Mouse (Mus musculus) frontal cortex, postnatal 10 days (tissue): ENCODE measurements at regions not wholly inside any gene's neighbourhood (a gene's known extent, or its start where the extent isn't known, plus 50 kb on each side); places are given as distances from the start of the nearest gene placed in this dataset.

ENCODE experiments used
- DNase-seq, 2 experiments: peaks; one replicate each; pipeline ENCODE4 v3.0.0; 2022; ENCODE audit warnings: low spot score in 2 of 2, mixed read lengths in 1 of 2

DNA sequence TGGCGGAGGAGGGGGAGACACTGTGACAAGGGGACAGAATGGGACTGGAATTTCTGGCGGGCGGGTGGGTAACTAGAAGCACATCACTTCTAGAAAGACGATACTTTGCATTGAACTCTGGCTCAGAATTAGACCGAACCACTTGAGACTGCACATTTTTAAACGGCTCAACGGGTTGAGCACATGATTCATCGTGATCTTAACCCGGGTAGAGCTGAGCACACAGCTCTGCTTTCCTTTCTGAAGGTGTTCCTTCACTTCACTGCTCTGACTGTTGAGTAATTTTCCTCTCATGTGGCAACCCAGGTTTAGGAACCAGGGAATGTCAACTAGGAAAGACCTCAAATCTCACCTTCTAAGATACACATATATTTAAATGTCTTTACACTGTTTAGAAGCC, 180.9 kb downstream of the Zfp365 start:
- no peak for DNase-seq

DNA sequence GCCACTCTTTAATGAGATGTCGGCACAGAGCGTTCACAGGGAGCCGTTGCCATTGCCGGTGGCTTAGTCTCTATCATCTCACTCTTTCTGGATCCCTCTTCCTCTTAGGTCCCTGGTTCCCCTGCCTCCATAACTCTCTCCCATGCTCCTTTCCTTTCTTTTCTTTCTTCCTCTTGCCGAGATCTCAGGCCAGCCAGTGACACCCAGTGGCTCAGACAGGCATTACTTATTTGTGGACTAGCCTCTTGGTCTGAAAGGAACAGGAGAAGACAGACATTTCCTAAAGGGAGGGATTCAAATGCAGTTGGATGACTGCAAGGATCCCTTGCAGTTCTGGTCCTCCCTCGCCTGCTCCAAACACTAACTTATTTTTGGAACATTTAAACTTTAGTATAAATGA, 180.5 kb upstream of the Ado start:
- peak in 1 of 2 experiments; percentile 68 for DNase-seq

DNA sequence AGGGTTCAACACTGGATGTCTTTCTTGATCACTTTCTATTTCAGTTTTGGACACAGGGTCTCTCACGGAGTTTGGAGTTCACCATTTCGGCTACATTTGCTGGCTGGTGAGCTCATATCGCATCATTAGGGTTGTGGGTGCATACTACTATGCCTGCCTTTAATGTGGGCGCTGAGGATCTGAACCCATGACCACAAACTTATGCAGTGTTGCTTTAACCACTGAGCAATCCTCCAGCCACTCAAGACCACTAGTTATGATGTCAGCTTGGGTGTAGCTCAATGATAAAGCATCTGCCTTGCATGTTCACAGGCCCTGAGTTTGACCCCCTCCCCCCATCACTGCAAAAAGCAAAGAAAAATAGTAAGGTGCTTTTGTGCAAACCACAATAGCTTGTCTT, 178.8 kb upstream of the Ado start:
- no peak for DNase-seq

DNA sequence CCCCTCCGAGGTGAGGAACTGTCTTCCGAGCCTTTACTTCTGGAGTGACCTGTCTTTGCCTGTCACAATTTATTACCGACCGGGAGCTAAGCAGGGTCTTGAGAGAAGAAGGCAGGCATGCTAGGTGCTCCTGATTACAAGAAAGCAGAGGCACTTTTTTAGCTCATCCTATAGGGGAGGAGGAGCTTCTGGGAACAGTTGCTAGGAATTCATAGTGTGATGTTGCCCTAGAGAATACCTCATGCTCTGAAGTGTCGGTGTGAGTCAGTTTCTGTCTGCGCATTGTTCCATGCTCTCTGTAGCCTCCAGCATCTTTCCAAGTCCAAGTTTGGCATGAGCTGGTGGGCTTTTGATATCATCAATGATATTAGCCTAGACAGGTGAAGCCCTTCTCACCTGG, 178.0 kb upstream of the Ado start:
- DNase-seq, result no peak

DNA sequence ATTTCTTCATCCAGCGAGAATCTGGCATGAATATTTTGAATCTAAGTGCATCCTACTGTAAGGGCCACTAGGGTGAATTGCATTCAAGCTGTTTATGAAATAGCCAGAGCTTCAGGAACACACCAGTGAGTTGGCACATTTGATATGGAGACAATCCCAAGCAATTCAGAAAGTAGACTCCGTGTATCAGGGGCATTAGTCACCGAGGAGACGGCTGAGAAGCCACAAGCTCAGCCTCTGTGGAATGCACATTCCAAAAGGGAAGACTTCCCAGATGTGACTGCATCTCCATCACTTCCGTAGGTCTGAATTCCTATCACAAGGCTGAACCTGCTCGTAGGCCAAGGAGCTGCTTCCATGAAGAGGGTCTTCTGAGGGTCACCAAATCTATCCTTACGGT, 177.6 kb upstream of the Ado start:
- no peak for DNase-seq

DNA sequence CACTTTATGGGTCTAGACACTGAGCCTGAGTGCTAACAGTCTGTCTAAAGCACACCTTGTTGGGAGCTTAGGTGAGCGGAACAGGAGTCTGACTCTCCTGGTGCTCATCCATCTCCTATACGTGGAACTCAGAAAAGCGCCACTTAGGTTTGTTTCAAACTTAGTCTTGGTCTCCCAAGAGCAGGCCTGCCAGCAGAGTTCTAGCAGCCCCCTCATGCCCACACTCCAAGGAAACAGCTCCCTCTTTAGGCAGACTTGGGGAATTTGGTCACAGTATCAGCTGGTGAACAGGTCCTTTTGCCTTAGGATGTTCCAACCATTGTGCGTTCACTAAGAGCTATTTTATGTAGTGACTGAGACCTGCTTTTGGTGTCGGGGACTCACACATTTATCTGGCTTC, 173.0 kb upstream of the Ado start:
- peak in 1 of 2 experiments; percentile 36 for DNase-seq

DNA sequence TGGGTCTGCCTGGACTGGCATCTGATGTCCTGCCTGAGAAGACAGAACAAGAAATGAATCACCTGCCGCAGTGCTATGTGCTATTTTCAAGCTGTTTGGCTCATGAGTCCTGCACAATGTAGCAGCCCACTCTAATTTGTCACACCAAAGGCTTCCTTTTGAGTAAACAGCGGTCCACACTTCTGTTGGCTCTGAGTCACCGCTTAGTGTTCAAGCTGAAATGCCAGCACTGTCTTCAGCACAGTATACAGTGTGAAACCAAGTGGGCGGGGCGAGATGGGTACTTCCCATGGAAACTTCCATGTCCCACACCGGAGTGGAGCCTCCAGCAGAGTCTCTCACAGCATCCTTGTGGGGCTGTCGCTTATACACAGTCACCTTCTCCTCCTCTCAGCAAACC, 168.8 kb upstream of the Ado start:
- DNase-seq, result peak in 1 of 2 experiments; percentile 63

DNA sequence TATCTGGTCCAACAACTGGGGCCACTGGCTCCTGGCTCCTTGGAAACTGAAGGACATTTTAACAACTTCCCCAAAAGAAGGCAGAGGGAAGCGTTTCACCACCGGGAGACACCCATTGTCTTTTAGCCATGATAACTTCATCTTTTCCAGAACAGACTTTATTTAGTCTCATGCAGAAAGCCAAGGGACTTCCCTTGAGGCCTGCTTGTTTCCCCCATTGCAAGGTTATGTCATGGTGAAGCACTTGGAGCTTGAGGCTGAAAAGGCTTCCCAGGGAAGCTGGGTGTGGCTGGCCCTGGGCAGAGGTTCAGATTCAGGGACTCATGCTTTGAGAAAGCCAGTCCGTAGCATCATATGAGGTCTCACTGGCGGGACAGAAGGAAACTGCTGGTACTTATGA, 166.3 kb upstream of the Ado start:
- DNase-seq, result no peak

DNA sequence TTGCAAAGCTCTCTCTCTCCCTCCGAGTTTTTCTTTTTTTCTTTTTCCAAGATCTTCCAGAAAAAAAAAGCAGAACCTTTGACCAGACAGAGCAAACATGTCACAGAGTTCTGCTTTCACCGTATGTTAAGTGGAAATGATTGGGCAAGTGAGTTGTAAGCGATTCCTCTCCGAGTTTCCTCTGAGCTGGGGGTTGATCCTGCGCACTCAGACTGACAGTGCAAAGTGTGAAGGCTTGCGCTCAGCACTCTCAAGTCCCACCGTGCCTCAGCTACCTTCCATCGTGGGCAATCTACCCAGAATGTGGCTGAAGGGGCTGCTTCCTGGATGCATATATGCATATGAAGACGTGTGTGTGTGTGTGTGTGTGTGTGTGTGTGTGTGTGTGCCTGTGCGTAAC, 164.3 kb upstream of the Ado start:
- no peak for DNase-seq

DNA sequence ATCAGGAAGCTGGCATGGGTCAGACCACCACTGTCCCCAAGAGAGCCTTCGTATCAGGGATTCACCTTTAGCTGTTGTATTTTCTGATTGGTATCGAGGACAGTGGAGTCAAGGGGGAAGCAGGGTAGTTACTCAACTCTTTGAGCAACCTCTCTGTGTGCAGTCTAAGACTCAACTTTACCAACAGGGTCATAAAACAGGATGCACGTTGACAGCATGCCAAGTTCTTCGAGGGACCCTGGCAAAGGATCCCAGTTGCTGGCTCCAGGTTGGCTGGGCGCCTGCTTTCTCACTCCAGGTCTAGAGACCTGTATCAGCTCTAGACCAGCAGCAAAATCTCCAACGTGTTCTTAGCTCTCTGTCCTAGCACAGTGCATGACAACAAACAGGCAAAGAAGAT, 163.9 kb upstream of the Ado start:
- no peak for DNase-seq

DNA sequence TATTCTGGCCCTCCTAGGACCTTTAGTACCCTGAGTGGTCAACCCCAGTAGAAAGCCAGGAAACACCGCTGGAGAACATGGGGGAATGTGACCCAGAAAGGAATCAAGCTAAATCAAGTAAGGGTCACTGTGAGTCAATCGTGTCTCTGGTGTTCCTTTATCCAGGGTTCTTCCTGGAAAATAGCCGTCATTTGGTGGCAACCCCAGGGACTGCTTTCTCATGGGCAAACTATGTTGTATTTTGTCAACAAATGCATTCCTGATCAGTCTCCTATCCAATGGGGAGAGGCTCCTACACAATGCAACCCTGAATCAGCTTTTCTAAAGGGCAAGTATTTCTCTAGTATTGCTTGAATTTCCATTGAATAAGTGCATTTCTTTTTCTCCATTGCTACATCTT, 163.2 kb upstream of the Ado start:
- DNase-seq, result no peak

DNA sequence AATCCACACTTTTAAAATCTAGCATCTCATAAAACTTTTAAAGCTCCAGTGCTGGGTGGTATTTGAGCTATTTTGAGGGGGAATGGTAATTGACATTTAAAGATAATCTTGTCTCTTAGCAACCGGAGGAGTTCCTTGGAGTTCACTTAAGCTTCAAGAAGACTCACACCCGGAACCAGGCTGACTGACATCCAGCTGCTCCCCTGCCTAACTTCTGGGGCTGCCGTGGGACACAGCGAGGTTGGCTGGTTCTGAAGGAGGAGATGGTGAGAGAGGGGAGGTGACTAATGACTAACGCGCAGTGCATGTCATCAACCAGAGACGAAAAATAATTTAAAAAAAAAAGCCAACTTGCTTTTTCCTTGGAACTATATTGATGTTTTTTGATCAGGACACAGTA, 157.7 kb upstream of the Ado start:
- peak; percentile 17 to 21 for DNase-seq

DNA sequence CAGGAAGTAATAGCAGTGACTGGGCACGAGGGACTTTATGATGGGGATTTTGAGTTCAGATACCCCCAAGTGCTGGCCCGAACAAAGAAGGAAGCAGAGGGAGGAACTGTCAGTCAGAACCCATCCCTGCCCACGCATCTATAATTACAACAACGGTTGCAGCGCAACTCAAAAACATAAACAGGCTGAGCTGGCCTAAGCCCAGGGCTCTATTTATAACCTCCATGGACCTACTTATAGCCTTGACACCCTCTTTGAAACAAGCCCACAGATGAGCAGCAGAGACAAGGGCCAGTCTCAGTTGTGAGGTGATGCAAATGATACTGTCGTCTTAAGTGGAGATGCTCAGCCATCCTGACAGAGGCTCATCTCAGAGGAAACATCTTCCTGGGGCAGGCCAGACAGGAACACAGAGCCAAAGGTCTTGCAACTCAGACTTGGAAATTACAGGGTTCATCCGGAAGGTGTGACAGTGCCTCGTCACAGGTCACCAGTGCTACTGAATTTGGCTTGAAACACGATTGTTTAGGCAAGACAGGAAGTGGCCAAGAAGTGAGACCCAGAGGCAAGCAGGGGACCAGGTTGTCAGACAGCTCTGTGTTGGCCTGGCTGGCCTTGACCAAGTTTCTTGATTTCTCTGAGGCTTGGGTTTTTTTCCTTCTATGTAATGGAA, 154.2 kb upstream of the Ado start:
- no peak for DNase-seq

DNA sequence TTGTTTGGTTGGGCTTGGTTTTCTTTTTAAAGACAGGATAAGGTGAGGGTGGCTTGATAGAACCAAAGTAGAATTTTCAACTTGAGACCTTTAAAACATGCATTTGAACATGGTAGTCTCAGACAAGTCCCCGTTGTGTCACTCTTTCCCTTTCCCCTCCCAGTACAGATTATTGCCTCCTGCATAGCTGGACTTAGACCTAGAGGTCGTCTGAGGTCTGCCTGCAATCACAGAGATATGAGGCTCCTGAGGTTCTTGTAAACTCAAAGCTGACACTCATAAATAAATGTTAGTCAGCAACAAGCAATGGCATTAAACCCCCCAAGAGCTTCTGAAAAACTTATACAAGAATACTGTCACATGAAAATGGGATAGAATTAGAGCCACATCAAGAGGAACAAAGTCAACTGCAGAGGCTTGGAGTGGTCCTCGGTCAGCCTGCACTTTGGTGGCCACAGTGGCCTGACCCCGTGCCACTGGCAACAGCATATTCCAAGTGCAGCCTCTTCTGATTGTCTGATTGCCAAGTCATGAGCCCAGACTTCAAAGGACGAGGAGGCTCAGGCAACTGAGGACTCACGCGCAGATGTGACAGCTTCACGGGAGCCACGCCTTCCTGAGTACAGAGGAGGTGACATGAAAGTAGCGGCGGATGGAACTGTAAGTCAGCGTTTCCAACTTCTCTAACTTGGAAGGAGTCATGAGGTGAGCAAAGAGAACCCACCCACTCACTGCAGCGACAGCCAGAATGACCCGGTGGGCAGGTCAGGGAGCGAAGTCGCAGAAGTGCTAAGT, 148.8 kb upstream of the Ado start:
- no peak for DNase-seq

DNA sequence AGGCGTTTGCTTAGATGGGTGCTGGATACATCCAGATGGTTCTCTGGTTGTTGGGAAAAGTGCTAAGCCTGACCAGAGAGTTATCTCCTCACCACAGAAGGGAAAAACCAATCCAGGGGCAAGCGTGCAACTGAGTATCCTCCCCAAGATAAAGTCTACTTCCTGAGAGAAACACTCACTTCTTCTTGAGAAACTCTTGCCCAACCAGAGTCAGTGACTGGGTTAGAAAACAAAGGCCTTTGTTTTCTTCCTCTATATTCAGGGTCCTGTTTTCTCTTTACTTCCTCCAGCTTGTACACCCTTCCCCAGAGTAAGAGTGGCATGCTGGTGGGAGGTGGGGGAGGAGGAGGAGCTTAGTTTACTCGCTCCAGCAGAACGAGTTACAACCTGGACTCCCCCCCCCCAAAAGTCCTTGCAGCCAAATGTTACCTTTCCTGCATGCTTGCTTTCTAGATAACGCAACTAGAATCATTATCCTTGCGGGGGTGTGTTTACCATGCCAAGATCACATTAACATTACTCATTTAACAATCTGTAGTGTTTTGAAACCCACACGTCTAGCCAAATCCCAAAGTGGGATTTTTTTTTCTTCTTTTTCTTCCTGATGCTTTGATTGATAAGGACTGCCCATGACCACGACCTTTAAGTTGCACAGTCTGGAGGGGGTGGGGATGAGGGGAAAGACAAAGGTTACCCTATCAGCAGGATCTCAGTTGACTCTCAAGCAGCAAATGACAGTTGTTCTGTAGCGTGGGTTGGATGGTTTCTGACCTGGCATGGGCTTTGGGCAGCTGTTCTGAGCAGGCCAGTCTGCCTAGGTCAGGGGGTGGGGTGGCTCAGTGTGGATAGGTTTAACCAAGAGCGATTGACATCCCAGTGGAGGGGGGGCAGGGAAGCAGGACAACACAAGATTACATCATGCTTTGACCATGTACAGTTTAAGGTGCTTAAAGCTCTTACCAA, 147.4 kb upstream of the Ado start:
- no peak for DNase-seq

DNA sequence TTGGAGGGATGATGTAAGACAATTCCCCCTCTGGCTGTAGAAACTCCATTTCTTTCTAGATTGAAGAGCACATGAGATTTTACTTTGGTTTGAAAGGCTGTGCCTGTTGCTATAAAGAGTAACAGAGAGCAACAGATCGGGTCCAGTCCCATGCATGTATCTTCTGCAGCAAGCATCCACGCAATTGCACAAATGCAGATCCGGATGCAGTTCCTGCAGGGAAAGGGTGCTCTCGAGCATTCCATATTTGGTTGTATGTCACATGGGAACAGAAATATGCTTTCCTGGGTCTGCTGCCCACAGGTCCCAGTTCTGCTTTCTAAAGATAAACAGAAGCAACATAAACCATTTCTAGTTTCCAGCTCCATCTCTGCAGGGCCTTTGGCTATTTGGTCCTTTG, 146.0 kb upstream of the Ado start:
- DNase-seq, result no peak

DNA sequence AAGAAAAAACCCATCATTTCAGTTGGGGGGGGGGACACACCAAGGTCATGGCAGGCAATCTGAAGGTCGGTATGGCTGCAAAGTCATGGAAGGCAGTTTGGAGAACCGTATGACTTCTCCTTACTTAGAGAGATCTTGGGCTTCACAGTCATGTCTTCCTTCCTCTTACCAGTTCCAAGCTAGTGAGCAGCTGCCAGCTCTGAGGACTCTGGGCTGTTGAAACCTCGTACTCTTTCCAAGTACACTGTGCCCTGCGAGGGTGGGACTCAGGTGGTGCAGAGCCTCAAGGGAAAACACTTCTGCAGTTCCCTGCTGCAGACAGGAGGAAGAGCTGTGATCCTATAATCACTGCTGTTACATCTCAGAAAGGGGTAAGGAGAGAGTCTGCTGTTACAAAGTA, 144.8 kb upstream of the Ado start:
- DNase-seq, result no peak

DNA sequence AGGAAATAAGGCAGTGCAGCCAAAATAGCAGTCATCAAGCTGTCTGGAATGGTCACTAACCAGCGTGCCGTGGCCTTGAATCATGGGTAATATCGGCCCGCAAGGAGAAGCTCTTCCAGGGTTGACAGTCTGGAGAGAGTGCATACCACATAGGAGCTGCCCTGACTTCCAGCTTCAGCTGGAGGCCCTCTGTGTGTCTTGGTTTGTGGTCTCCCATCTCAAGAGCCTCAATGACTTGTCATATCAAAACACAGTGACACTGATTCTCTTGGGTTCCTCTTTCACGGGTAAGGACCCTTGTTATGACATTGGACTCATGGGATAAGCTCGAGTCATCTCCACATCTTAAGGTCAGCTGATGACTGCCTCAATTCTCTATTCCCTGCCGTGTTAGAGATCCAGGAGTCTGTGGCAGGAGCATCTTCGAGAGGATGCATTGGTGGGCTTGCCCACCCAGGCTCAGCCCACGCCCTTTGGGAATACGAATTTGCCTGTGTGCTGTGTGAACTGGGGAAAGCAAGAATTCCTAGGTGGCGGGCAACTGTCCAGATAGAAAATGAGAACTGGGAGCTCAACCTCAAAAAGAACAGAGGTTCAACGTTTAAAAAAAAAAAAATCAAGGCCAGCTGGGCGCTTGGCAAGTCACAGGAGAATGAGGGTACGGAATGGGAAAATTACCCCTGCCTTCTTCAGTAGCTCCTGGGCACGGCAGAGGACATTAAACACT, 141.4 kb upstream of the Ado start:
- no peak for DNase-seq

DNA sequence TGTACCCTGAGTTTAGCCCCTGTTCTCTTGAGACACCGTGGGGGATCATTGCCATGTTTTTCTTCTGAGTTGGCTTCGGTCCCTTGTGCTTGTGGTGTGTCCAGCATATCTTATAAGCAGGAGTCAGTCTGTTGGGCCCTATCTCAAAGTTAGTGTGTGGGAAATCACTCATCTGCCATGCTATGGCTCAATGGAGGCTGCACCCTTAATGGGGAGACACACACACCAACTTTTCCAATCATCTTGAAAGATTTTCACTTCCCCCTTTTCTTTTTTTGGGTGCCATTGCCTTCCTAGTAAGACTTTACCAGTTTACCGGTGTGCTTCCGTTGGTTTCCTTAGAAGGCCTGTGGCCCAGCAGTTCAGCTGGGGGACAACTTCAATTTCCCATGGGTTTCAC, 130.6 kb upstream of the Ado start:
- no peak for DNase-seq

DNA sequence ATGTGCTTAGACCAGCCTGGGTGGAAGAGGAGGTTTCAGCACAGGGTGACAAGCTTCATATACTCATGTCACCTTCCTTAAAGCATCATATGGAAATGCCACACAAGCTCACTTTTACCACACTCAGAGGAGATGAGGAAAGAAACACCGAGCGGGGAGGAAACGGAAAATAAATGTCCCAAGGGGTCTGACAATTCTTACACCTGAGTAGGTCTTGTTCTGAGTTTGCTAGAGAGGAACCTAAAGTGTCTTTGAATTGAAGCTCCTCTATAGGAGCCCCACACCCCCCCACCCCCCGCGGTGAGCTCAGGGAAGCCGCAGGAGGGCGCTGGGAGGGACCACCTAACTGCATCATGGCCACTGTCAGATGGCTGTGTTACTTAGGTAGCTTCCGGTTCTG, 124.7 kb upstream of the Ado start:
- no peak for DNase-seq

DNA sequence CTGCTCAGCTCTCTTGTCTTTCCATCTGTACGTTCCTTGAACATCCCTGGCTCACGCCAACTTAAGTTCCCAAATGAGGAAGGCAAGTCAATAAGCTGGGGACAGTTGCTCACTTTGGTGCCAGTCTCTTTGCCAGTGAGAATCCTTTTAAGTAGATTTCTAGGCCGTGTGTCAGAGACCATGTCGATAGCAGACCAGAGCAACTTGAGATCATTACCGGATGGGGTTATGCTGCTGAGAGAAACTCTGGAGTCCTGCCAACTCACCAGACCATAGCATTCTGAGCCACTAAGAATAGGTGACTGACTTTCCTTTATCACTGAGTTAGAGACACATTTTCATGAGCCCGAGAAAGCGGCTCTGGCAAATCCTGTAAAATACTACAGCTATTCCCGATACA, 123.5 kb upstream of the Ado start:
- DNase-seq, result no peak

DNA sequence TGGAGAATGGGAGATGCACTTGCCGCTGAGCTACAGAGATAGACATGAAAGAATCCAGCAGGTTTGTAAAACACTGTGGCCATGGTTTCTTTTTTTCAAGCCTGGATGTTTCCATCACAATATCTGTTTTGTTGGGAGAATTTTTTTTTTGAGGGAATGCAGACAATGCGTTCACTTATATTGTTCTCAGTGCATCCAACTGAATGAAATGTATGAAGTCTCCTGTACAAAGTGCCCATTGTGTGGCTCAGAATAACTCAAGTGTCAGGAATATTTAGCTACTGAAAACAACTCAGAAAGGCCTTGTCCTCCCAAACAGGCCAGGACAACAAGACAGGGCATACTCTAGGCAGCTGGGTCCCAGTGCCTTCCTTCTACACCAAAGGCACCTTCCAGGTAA, 120.3 kb upstream of the Ado start:
- no peak for DNase-seq
